Comparison of ENCODE assay signal across 10 mouse cellular contexts in the genomic region with DNA sequence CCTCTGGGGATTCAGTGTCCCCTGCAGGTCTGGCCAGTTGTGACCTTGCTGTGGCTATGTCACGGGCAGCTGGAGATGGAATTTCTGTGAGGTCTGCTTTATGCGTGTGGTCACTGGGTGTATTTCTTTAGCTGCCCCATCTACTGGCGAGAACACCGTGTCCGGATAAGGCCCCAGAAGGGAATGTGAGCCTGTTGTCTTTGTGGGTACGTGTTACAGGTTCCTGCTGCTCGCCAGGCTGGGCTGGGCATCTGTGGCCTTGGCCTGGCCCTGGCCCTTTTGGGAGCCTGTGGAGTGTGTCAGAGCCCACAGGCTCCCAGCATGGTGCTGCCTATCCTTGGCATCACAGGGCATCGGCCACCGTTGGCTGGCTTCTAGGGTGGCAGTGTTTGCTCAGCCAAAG. TPM values are rescaled to one million over a fixed set of nuclear protein-coding genes. Genes with fewer than 3 reads are reported as not detected.
A peak's percentile ranks its signal among the peaks of the same experiment; 100 is the strongest.
DNase-seq lines count a peak whose midpoint lies in the region; ATAC-seq and TF ChIP-seq lines count a peak whose summit lies in the region.
"Had no signal": no experiment of that assay in that cellular context is flagged by ENCODE, and none has a peak within 500 bp of the region (broad histone marks: within the 10 kb centered on the region; RNA-seq: fewer than 3 reads in every experiment).

No protein-coding gene starts in this region.

- H3K27ac ChIP-seq in hindbrain, embryonic 12.5 days: no peak overlapping the region
- no peak overlapping the region for H3K27ac ChIP-seq in hindbrain, embryonic 10.5 days
- H3K27ac ChIP-seq in kidney, postnatal 0 days: peak overlapping the region; percentile 90
- H3K27ac ChIP-seq: midbrain, embryonic 12.5 days had no signal

- no peaks in the 10 kb centered on the region for H3K9me3 ChIP-seq in hindbrain, embryonic 12.5 days (replicated peaks)
- no peaks in the 10 kb centered on the region for H3K9me3 ChIP-seq in hindbrain, embryonic 10.5 days
- no peaks in the 10 kb centered on the region for H3K9me3 ChIP-seq in kidney, postnatal 0 days (replicated peaks; ENCODE audit: low read length)
- H3K9me3 ChIP-seq: midbrain, embryonic 12.5 days had no signal

- 0 out of 2 replicates have a peak, but pooled peaks cover 12% of the 10 kb centered on the region for H3K27me3 ChIP-seq in hindbrain, embryonic 12.5 days
- peaks cover 6% of the 10 kb centered on the region; the same call in 1 of the 2 replicates for H3K27me3 ChIP-seq in hindbrain, embryonic 10.5 days (ENCODE audit: insufficient read depth, poor library complexity, severe bottlenecking)
- no peaks in the 10 kb centered on the region for H3K27me3 ChIP-seq in kidney, postnatal 0 days (ENCODE audit: insufficient read depth, low read length)

- 0 out of 2 replicates have a peak overlapping the region, but pooled peaks have one; percentile 18 for H3K9ac ChIP-seq in hindbrain, embryonic 12.5 days
- H3K9ac ChIP-seq in kidney, postnatal 0 days (ENCODE audit: low read depth, low read length): 0 out of 2 replicates have a peak overlapping the region, but pooled peaks have one; percentile 18
- H3K9ac ChIP-seq: liver, postnatal 0 days; midbrain, embryonic 12.5 days had no signal

- peak; percentile 85 to 90 for DNase-seq in adrenal gland, adult (ENCODE audit: inconsistent age in 2 of 2, low spot score in 1 of 2)
- DNase-seq in adrenal gland, postnatal 4 days (ENCODE audit: low spot score in 2 of 2): no peak
- DNase-seq in hindbrain, embryonic 10.5 days (ENCODE audit: low spot score): no peak
- peak; percentile 57 for DNase-seq in cerebellum, adult 9-10 months
- peak; percentile 77 for DNase-seq in kidney, postnatal 0 days (ENCODE audit: low spot score)
- no peak for DNase-seq in layer of hippocampus, postnatal 14 days (ENCODE audit: low spot score in 2 of 2)
- DNase-seq: liver, postnatal 0 days had no signal

- H3K36me3 ChIP-seq in hindbrain, embryonic 12.5 days: 0 out of 2 replicates have a peak, but pooled peaks cover 8% of the 10 kb centered on the region
- H3K36me3 ChIP-seq in hindbrain, embryonic 10.5 days: peaks cover 58% of the 10 kb centered on the region
- no peaks in the 10 kb centered on the region for H3K36me3 ChIP-seq in kidney, postnatal 0 days (ENCODE audit: insufficient read depth, low read length)

- ATAC-seq in hindbrain, embryonic 12.5 days (ENCODE audit: low FRiP score): no peak
- ATAC-seq in kidney, postnatal 0 days (replicated peaks; ENCODE audit: low FRiP score, low read depth): peak; percentile 37; the same call in 1 of the 2 replicates
- ATAC-seq in frontal cortex, adult (ENCODE audit: low TSS enrichment): no peak
- ATAC-seq: liver, postnatal 0 days had no signal

- H3K4me2 ChIP-seq in hindbrain, embryonic 12.5 days (replicated peaks): no peak overlapping the region
- peak overlapping the region; percentile 25; the same call in 1 of the 2 replicates for H3K4me2 ChIP-seq in kidney, postnatal 0 days (ENCODE audit: low read length)
- H3K4me2 ChIP-seq: midbrain, embryonic 12.5 days had no signal

- TF ChIP-seq CTCF in kidney, postnatal 0 days (IDR thresholded peaks at IDR 0.05; ENCODE audit: low read depth): peak; percentile 48

- H3K4me3 ChIP-seq in hindbrain, embryonic 12.5 days: no peak overlapping the region
- H3K4me3 ChIP-seq in hindbrain, embryonic 10.5 days: no peak overlapping the region
- no peak overlapping the region for H3K4me3 ChIP-seq in kidney, postnatal 0 days (replicated peaks; ENCODE audit: low read depth, low read length)
- H3K4me3 ChIP-seq: midbrain, embryonic 12.5 days had no signal

- WGBS in hindbrain, embryonic 12.5 days: 80% methylated on average over 9 of the region's 9 CpGs
- 90% methylated on average over 9 of the region's 9 CpGs for WGBS in hindbrain, embryonic 10.5 days
- 47% methylated on average over 9 of the region's 9 CpGs for WGBS in kidney, postnatal 0 days

- peaks cover 30% of the 10 kb centered on the region for H3K4me1 ChIP-seq in hindbrain, embryonic 12.5 days
- peaks cover 53% of the 10 kb centered on the region for H3K4me1 ChIP-seq in hindbrain, embryonic 10.5 days (replicated peaks)
- peaks cover 22% of the 10 kb centered on the region for H3K4me1 ChIP-seq in kidney, postnatal 0 days (replicated peaks; ENCODE audit: insufficient read depth, low read length)

RNA-seq across cellular contexts. Expression of a gene that starts 4.8 kb away (rescaled TPM):
- total RNA-seq in adrenal gland, postnatal 4 days (2021): 10 to 100 TPM; 31.2 to 49.5 TPM
- polyA plus RNA-seq in hindbrain, embryonic 12.5 days (2016; fragmentation: Nextera tagmentation; extraction: Ambion mirVana): 44.1 and 58.0 TPM in 2 replicates
- 47.3 and 71.6 TPM in 2 replicates for polyA plus RNA-seq in hindbrain, embryonic 10.5 days (2016; fragmentation: Nextera tagmentation; extraction: Ambion mirVana)
- polyA plus RNA-seq in kidney, postnatal 0 days (2015; fragmentation: Nextera tagmentation; extraction: Ambion mirVana): 129 and 141 TPM in 2 replicates
- 1 to 10 TPM; 4.9 to 8.0 TPM for total RNA-seq in layer of hippocampus, postnatal 14 days (2021)

RNA-seq across cellular contexts. Expression of a gene that starts 19.5 kb away (rescaled TPM):
- total RNA-seq in adrenal gland, postnatal 4 days (2021): 10 to 100 TPM; 71.1 to 86.6 TPM
- 75.3 and 79.7 TPM in 2 replicates for polyA plus RNA-seq in hindbrain, embryonic 12.5 days (2016; fragmentation: Nextera tagmentation; extraction: Ambion mirVana)
- 99.3 and 109 TPM in 2 replicates for polyA plus RNA-seq in hindbrain, embryonic 10.5 days (2016; fragmentation: Nextera tagmentation; extraction: Ambion mirVana)
- polyA plus RNA-seq in kidney, postnatal 0 days (2015; fragmentation: Nextera tagmentation; extraction: Ambion mirVana): 57.6 and 67.3 TPM in 2 replicates
- total RNA-seq in layer of hippocampus, postnatal 14 days (2021): 10 to 100 TPM; 50.0 to 60.9 TPM

Comparison
In these comparisons a context has a peak if more than half of its experiments do, and no peak if none do; other contexts are left out.
1. DNase-seq: peak in adrenal gland, adult (2 of 2), cerebellum, adult 9-10 months (single experiment) and kidney, postnatal 0 days (single experiment); none in adrenal gland, postnatal 4 days (0 of 2), hindbrain, embryonic 10.5 days (single experiment) and layer of hippocampus, postnatal 14 days (0 of 2).